Mouse (Mus musculus): ENCODE measurements around the gene Bhmt2. TPM values are rescaled to one million over a fixed set of nuclear protein-coding genes. Genes with fewer than 3 reads are reported as not detected.

Gene Bhmt2
- total RNA-seq (2015; ENCODE audit: low replicate concordance) (not detected in 2 replicates), total RNA-seq (2017; ENCODE audit: low replicate concordance) (not detected in 2 replicates)

DNA sequence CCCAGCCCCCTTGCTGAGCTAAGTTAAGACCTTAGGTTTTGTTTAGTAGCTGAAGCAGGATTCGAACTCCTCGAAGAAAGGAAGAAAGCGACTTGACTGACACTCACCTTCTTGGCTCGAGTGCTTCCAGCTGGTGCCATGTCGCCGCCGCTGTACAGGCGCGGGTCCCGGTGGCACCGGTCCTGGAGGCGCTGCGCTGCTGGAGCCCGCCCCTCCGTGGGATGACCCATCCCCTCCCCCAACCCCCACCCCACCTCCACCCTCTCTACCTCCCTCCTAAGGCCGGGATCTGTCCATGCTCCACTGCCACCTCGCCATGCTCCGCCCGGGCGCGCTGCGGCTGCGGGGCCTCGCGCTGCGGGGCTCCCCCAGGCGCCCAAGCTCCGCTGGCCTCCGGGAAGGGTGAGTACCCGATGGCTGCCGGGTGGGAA, at the start of gene Bhmt2, which contains the start of gene Dmgdh:
Bhmt2 (minus strand) TSS at position 172 of the 431 bp plus-strand sequence.
Dmgdh (plus strand) TSS at position 303 of the 431 bp plus-strand sequence.
- ATAC-seq (replicated peaks; ENCODE audit: low FRiP score, poor library complexity, severe bottlenecking) = no peak

DNA sequence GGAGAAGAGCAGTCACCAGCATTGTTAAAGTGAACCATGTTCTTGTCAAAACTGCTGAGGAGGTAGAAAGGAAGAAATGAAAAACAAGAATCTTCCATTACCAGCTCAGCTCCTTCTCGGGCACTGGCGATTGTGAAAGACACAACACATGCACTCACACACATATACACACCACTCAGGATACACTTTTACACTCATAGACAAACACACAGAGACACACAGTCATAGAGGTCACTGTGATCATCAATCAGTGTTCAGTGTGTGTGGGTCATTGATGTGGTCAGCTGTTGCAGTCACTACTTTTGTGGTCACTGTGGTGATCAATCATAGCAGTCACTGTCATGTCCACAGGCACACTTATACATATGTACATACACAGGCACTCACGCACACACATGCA, 49.4 kb upstream of the Bhmt2 start:
- ATAC-seq (replicated peaks; ENCODE audit: low FRiP score, poor library complexity, severe bottlenecking) = no peak

GRCm38 (mm10) chr13:93721916-93722315, 47.8 kb upstream of the Bhmt2 start:
- ATAC-seq (replicated peaks; ENCODE audit: low FRiP score, poor library complexity, severe bottlenecking) = no peak

DNA sequence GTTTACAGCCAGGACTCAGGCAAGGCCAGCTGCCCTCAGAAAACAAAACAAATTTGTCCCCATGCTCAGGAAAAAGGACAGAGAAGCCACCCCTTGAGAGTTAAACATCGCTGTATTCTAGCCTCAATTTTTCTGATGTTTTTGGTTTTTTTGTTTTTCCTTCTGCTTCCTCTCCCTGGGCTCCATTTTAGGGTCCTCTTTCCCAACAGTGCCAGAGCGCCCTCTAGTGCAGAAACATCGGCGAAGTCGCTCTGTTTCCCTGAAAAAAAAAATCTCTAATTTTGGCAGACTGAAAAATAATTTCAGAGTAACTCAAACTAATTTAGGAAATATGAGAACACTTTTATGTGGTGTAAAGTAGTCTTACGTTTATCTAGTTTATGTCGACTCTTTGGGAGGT, 44.8 kb upstream of the Bhmt2 start:
- no peak for ATAC-seq (replicated peaks; ENCODE audit: low FRiP score, poor library complexity, severe bottlenecking)

- ATAC-seq (replicated peaks; ENCODE audit: low FRiP score, poor library complexity, severe bottlenecking) = no peak
These were observed 43.0 kb upstream of the Bhmt2 start for GRCm38 (mm10) chr13:93717113-93717512.

- ATAC-seq (replicated peaks; ENCODE audit: low FRiP score, poor library complexity, severe bottlenecking) = no peak
These were observed 39.7 kb upstream of the Bhmt2 start for GRCm38 (mm10) chr13:93713826-93714225.

GRCm38 (mm10) chr13:93712362-93712761, 38.3 kb upstream of the Bhmt2 start:
- ATAC-seq (replicated peaks; ENCODE audit: low FRiP score, poor library complexity, severe bottlenecking) = no peak

- ATAC-seq (replicated peaks; ENCODE audit: low FRiP score, poor library complexity, severe bottlenecking) = no peak
These were observed 37.1 kb upstream of the Bhmt2 start for GRCm38 (mm10) chr13:93711226-93711625.

GRCm38 (mm10) chr13:93710325-93710724, 36.2 kb upstream of the Bhmt2 start:
- no peak for ATAC-seq (replicated peaks; ENCODE audit: low FRiP score, poor library complexity, severe bottlenecking)

DNA sequence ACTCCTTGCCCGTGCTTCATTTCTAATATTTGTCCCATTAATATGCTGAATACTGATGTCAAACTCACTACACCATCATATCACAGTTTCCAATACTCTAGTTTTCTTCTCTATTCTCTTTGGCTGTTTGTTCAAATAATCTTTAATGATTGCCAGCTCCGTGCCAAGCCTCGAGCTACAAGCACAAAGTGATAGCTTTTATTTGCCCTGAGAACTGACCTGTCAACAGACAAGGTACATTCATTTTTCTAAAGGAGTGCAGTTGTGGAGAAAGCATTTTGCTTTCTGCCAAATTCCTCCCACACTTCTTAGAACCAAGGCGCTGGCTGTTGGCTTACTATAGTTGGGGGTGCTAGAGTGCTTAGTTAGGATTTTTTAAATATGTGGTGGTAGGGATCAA, 33.2 kb upstream of the Bhmt2 start:
- no peak for ATAC-seq (replicated peaks; ENCODE audit: low FRiP score, poor library complexity, severe bottlenecking)

- no peak for ATAC-seq (replicated peaks; ENCODE audit: low FRiP score, poor library complexity, severe bottlenecking)
These were observed 31.6 kb upstream of the Bhmt2 start for GRCm38 (mm10) chr13:93705697-93706096.

DNA sequence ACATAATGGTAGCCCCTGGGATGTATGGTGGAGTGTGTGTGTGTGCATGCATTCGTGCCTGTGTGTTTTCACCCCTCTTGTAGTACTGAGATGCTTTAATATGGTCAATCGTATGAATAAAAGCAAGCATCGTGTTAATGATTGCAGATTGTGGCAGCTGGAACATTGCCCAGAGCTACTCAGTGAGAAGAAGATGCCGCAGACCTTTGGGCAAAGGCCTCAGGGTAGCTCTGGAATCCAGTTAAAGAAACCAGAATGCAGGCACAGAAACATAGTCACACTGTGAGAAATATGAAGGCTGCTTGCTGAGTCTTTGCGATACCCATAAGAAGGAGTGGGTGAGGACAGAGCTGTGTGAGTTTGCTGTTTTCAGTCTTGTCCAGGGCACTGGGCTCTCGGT, 24.8 kb upstream of the Bhmt2 start:
- no peak for ATAC-seq (replicated peaks; ENCODE audit: low FRiP score, poor library complexity, severe bottlenecking)

- no peak for ATAC-seq (replicated peaks; ENCODE audit: low FRiP score, poor library complexity, severe bottlenecking)
These were observed 16.7 kb upstream of the Bhmt2 start for GRCm38 (mm10) chr13:93690821-93691220.

GRCm38 (mm10) chr13:93689566-93689965, 15.5 kb upstream of the Bhmt2 start:
- no peak for ATAC-seq (replicated peaks; ENCODE audit: low FRiP score, poor library complexity, severe bottlenecking)

- ATAC-seq (replicated peaks; ENCODE audit: low FRiP score, poor library complexity, severe bottlenecking) = no peak
These were observed 13.2 kb upstream of the Bhmt2 start for GRCm38 (mm10) chr13:93687321-93687720.

DNA sequence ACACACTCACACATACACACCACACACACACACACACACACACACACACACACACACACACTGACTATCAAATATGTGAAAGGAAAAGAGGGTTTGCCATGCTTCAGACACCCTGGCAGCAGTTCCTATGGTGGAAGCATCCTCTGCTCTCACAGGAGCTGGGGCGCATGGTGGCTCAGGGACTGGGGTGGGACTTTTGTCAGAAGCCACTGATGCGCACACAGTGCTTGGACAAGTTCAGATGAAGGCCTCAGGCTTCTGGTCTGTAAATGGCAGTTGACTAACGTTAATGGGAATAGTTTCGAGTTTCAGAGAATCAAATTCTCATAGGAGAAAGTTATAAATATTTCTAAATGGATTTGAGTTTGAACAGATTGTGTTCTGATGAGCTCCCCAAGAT, 11.1 kb upstream of the Bhmt2 start:
- no peak for ATAC-seq (replicated peaks; ENCODE audit: low FRiP score, poor library complexity, severe bottlenecking)

DNA sequence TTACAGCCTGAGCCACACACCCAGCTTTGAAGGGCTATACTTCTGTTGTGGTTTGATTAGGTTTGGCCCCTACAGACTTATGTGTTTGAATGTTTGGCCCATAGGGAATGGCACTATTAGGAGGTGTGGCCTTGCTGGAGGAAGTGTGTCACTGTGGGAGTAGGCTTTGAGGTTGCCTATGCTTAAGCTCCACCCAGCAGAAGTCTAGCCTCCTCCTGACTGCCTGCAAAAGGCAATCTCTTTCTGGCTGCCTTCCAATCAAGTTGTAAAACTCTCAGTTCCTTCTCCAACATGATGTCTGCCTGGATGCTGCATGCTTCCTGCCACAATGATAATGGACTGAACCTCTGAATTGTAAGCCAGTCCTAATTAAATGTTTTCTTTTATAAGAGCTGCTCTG, 9.2 kb upstream of the Bhmt2 start:
- ATAC-seq (replicated peaks; ENCODE audit: low FRiP score, poor library complexity, severe bottlenecking) = no peak

DNA sequence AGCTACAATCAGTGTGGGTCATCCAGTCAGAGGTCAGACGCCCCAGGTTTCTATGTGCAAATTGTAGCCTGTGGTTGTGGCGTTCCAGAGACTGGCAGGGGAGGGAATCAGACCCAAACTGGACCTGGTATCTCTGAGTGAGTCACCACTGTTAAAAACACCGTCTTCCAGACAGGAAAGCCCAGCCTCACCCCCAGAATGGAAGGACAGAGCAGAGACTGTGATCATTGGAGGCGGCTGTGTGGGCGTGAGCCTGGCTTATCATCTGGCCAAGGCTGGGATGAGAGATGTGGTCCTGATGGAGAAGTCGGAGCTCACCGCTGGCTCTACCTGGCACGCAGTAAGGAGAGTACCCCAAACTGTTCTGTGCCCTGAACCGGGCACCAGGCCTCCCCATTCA, 2.8 kb upstream of the Bhmt2 start:
- no peak for ATAC-seq (replicated peaks; ENCODE audit: low FRiP score, poor library complexity, severe bottlenecking)

- ATAC-seq (replicated peaks; ENCODE audit: low FRiP score, poor library complexity, severe bottlenecking) = no peak
These were observed 806 bp downstream of the Bhmt2 start for GRCm38 (mm10) chr13:93673296-93673695.

DNA sequence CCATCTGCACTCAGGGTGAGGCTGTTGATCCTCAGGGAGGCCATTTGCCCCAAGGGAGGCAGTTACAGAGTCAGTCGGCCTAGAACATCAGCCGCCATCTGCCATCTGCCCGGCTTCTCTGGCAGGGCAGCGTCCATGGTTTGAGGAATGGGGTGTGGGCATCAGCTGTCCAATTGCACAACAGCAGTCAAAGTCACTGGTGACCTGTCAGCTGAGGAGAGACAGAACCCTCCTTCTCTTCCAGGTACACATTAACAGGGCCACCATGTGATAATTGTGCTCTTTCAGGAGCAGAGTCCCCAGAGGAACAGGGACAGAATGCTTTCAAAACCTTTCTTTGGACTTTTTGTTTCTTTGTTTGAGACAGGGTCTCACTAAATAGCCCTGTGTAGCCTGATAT, 1.7 kb downstream of the Bhmt2 start:
- no peak for ATAC-seq (replicated peaks; ENCODE audit: low FRiP score, poor library complexity, severe bottlenecking)

- ATAC-seq (replicated peaks; ENCODE audit: low FRiP score, poor library complexity, severe bottlenecking) = no peak
These were observed 6.5 kb downstream of the Bhmt2 start for GRCm38 (mm10) chr13:93667586-93667985.

DNA sequence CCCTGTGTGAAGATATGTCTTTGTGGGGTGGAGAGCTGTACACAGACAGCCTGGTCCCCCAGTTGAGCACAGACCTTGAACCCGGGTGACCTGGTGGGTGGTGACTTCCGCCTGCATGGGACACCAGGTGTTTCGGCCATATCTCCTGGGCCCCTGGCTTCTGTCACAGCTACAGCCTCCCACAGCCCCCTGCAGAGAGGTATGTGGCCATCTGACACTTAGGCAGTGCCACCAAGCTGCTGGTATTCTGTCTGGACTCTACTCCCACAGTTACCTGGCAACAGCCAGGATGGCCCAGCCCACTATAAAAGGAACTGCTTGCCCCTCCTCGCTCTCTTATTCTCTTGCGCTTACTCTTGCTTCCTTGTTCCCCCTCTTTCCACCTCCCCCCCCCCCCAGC, 16.2 kb downstream of the Bhmt2 start:
- ATAC-seq (replicated peaks; ENCODE audit: low FRiP score, poor library complexity, severe bottlenecking) = no peak

Measured in erythroid progenitor cell, adult 5-6 weeks (primary cell).